13 mouse cellular contexts compared by ENCODE assay signal in the genomic region with DNA sequence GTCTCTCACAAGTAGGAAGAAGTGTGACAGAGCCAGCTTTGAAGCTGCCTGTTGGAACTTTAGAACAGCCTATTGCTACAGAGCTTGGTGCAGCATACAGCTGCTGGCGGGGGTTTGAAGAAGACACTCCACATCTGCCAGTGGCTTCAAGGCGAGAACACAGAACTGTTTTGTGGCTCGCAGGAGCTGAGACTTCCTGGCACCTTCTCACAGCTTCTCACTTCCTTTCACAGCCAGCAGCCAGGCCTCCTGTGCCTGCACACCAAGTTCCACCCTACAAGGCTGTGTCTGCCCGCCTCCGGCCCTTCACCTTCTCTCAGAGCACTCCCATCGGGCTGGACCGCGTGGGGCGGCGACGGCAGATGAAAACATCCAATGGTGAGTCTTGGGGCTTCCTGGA. TPM values are rescaled to one million over a fixed set of nuclear protein-coding genes. Genes with fewer than 3 reads are reported as not detected.
DNase-seq lines count a peak whose midpoint lies in the region; ATAC-seq and TF ChIP-seq lines count a peak whose summit lies in the region.
"Had no signal": no experiment of that assay in that cellular context is flagged by ENCODE, and none has a peak within 500 bp of the region (broad histone marks: within the 10 kb centered on the region; RNA-seq: fewer than 3 reads in every experiment).

No protein-coding gene starts in this region.

- ATAC-seq in hindbrain, embryonic 12.5 days (ENCODE audit: low FRiP score) = no peak
- ATAC-seq in forebrain, postnatal 0 days = no peak; the same call in 1 of the 2 replicates
- ATAC-seq: midbrain, embryonic 13.5 days had no signal

- 0 out of 2 replicates have a peak overlapping the region, but pooled peaks have one; percentile 17 for H3K27ac ChIP-seq in hindbrain, embryonic 12.5 days
- H3K27ac ChIP-seq in hindbrain, embryonic 10.5 days = no peak overlapping the region
- H3K27ac ChIP-seq in forebrain, postnatal 0 days (ENCODE audit: low read depth, low read length) = no peak overlapping the region
- H3K27ac ChIP-seq: embryonic facial prominence, embryonic 12.5 days; kidney, embryonic 15.5 days; midbrain, embryonic 13.5 days had no signal

- no peak overlapping the region for H3K4me2 ChIP-seq in hindbrain, embryonic 12.5 days (replicated peaks)
- H3K4me2 ChIP-seq in forebrain, postnatal 0 days (ENCODE audit: low read depth) = no peak overlapping the region
- H3K4me2 ChIP-seq: embryonic facial prominence, embryonic 12.5 days; kidney, embryonic 15.5 days; midbrain, embryonic 13.5 days had no signal

- H3K9ac ChIP-seq in hindbrain, embryonic 12.5 days = no peak overlapping the region
- no peak overlapping the region for H3K9ac ChIP-seq in forebrain, postnatal 0 days
- H3K9ac ChIP-seq: embryonic facial prominence, embryonic 12.5 days; kidney, embryonic 15.5 days; midbrain, embryonic 13.5 days had no signal

- H3K4me1 ChIP-seq in hindbrain, embryonic 12.5 days = peaks cover 4% of the 10 kb centered on the region; the same call in 1 of the 2 replicates
- peaks cover 3% of the 10 kb centered on the region; the same call in 1 of the 2 replicates for H3K4me1 ChIP-seq in hindbrain, embryonic 10.5 days (replicated peaks)
- H3K4me1 ChIP-seq in E14TG2a.4 (replicated peaks; ENCODE audit: low read depth, low read length) = peaks cover 29% of the 10 kb centered on the region
- no peaks in the 10 kb centered on the region for H3K4me1 ChIP-seq in forebrain, postnatal 0 days (ENCODE audit: insufficient read depth)

- DNase-seq in hindbrain, embryonic 10.5 days (ENCODE audit: low spot score) = no peak
- DNase-seq in induced T-regulatory cell, adult 2 months (ENCODE audit: low read depth) = peak; percentile 85
- DNase-seq in spleen, postnatal 4 days (ENCODE audit: low spot score in 2 of 2) = peak; percentile 37 to 74
- DNase-seq in MN1 (ENCODE audit: low spot score) = no peak
- no peak for DNase-seq in left cerebral cortex, adult 9 months (ENCODE audit: low spot score in 2 of 2)
- DNase-seq in forebrain, postnatal 0 days = no peak
- DNase-seq: adrenal gland, postnatal 36 days had no signal

- H3K27me3 ChIP-seq in hindbrain, embryonic 12.5 days = no peaks in the 10 kb centered on the region
- H3K27me3 ChIP-seq in hindbrain, embryonic 10.5 days (ENCODE audit: insufficient read depth, poor library complexity, severe bottlenecking) = no peaks in the 10 kb centered on the region
- 0 out of 2 replicates have a peak, but pooled peaks cover 2% of the 10 kb centered on the region for H3K27me3 ChIP-seq in E14TG2a.4 (ENCODE audit: insufficient read depth, low read length)
- no peaks in the 10 kb centered on the region for H3K27me3 ChIP-seq in forebrain, postnatal 0 days (ENCODE audit: insufficient read depth, low read length)
- H3K27me3 ChIP-seq: embryonic facial prominence, embryonic 12.5 days; kidney, embryonic 15.5 days; midbrain, embryonic 13.5 days had no signal

- no peaks in the 10 kb centered on the region for H3K9me3 ChIP-seq in hindbrain, embryonic 12.5 days (replicated peaks)
- no peaks in the 10 kb centered on the region for H3K9me3 ChIP-seq in hindbrain, embryonic 10.5 days
- H3K9me3 ChIP-seq in E14TG2a.4 (ENCODE audit: low read length) = no peaks in the 10 kb centered on the region
- H3K9me3 ChIP-seq in forebrain, postnatal 0 days (ENCODE audit: low read length) = no peaks in the 10 kb centered on the region
- H3K9me3 ChIP-seq: embryonic facial prominence, embryonic 12.5 days; G1E; kidney, embryonic 15.5 days; midbrain, embryonic 13.5 days had no signal

- no peak overlapping the region for H3K4me3 ChIP-seq in hindbrain, embryonic 12.5 days
- H3K4me3 ChIP-seq in hindbrain, embryonic 10.5 days = no peak overlapping the region
- peak overlapping the region; percentile 2; the same call in 1 of the 2 replicates for H3K4me3 ChIP-seq in E14TG2a.4 (replicated peaks; ENCODE audit: low read length)
- no peak overlapping the region for H3K4me3 ChIP-seq in forebrain, postnatal 0 days (ENCODE audit: low read depth, low read length)
- H3K4me3 ChIP-seq: embryonic facial prominence, embryonic 12.5 days; kidney, embryonic 15.5 days; midbrain, embryonic 13.5 days had no signal

- no peak for TF ChIP-seq CTCF in E14TG2a.4 (conservative IDR thresholded peaks at IDR 0.05; ENCODE audit: low read length)
- no peak for TF ChIP-seq CTCF in forebrain, postnatal 0 days (IDR thresholded peaks at IDR 0.05; ENCODE audit: low read depth)

- WGBS in hindbrain, embryonic 12.5 days = 71% methylated on average over 11 of the region's 11 CpGs
- WGBS in hindbrain, embryonic 10.5 days = 77% methylated on average over 11 of the region's 11 CpGs
- 76% methylated on average over 11 of the region's 11 CpGs for WGBS in forebrain, postnatal 0 days

- peaks cover 18% of the 10 kb centered on the region; the same call in 1 of the 2 replicates for H3K36me3 ChIP-seq in hindbrain, embryonic 12.5 days
- peaks cover 77% of the 10 kb centered on the region for H3K36me3 ChIP-seq in hindbrain, embryonic 10.5 days
- H3K36me3 ChIP-seq in E14TG2a.4 (ENCODE audit: insufficient read depth, low read length) = peaks cover 37% of the 10 kb centered on the region
- H3K36me3 ChIP-seq in forebrain, postnatal 0 days (ENCODE audit: insufficient read depth) = no peaks in the 10 kb centered on the region
- H3K36me3 ChIP-seq: embryonic facial prominence, embryonic 12.5 days; G1E had no signal

RNA-seq across cellular contexts. Expression of gene C1qtnf9, which starts 58.7 kb away (rescaled TPM):
- polyA plus RNA-seq in hindbrain, embryonic 12.5 days (2016; fragmentation: Nextera tagmentation; extraction: Ambion mirVana) = 0.20 and 0.43 TPM in 2 replicates
- 0.10 and 0.30 TPM in 2 replicates for polyA plus RNA-seq in hindbrain, embryonic 10.5 days (2016; fragmentation: Nextera tagmentation; extraction: Ambion mirVana)
- total RNA-seq in forebrain, postnatal 0 days (2014; rRNA removed) = 0.31 TPM in 1 of 2 replicates, not detected in the other
- 0.26 TPM in 1 of 2 replicates, not detected in the other for polyA plus RNA-seq in forebrain, postnatal 0 days (2015; fragmentation: Nextera tagmentation; extraction: Ambion mirVana)
- polyA plus RNA-seq: G1E; midbrain, embryonic 13.5 days had no signal

Comparison
In these comparisons a context has a peak if more than half of its experiments do, and no peak if none do; other contexts are left out.
1. DNase-seq: peak in induced T-regulatory cell, adult 2 months (single experiment) and spleen, postnatal 4 days (2 of 2); none in hindbrain, embryonic 10.5 days (single experiment), MN1 (single experiment), left cerebral cortex, adult 9 months (0 of 2) and forebrain, postnatal 0 days (single experiment).